Mouse (Mus musculus) heart, postnatal 36 days (tissue): ENCODE data around the gene Ccdc90b. TPM values are rescaled to one million over a fixed set of nuclear protein-coding genes. Genes with fewer than 3 reads are reported as not detected.

Experiments used
- DNase-seq, 2 experiments: peaks; one replicate each; pipeline ENCODE4 v3.0.0; 2021 to 2022
- intact Hi-C: fragments of 180-260 bp; cut with DNase I; formaldehyde crosslinking; loops from one replicate; pipeline ENCODE4 v1.15.1; 2025
- total RNA-seq, 2 experiments: library from RNA; stranded (reverse); gene quantifications; 2 replicates each; pipeline ENCODE4 v1.2.3; 2021

The Ccdc90b gene
- total RNA-seq = 10 to 100 TPM; 38.4 to 39.2 TPM

GRCm38 (mm10) chr7:92560986-92561876 lies at the start of gene Ccdc90b:
TSS of gene Ccdc90b (plus strand) at chr7:92561149.
- DNase-seq = peak; percentile 83 to 93
- intact Hi-C loops = loop anchor here (2.0 to 5.0 kb wide), 3 partner anchors 76 to 312 kb away; partner anchors contain the start of genes Ankrd42 and Rab30

DNA sequence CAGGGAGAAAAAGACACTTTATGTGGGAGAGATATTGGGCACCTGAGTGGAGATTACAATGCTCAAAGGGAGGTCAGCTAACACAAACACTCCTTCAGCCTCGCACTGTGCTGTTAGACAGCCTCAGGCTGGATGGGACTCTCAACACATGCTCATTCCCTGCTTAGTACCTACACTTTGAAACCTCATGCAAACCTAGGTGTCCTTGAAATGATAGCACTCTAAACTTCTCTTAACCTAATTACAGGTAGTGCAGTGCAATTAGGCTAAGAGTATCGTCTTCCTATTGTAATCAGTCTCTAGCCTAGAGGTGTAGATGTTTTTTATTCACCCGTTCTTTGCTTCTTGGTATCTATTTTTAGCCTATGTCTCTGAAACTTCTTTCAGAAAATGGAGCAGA lies 40.6 kb upstream of the Ccdc90b start:
- intact Hi-C loops = no loop called here
- DNase-seq = no peak

- peak; percentile 10 to 16 for DNase-seq
- intact Hi-C loops = no loop called here
Observed at GRCm38 (mm10) chr7:92520820-92521219, 40.1 kb upstream of the Ccdc90b start.

GRCm38 (mm10) chr7:92529245-92529644 lies 31.7 kb upstream of the Ccdc90b start:
- intact Hi-C loops = no loop called here
- DNase-seq = no peak

DNA sequence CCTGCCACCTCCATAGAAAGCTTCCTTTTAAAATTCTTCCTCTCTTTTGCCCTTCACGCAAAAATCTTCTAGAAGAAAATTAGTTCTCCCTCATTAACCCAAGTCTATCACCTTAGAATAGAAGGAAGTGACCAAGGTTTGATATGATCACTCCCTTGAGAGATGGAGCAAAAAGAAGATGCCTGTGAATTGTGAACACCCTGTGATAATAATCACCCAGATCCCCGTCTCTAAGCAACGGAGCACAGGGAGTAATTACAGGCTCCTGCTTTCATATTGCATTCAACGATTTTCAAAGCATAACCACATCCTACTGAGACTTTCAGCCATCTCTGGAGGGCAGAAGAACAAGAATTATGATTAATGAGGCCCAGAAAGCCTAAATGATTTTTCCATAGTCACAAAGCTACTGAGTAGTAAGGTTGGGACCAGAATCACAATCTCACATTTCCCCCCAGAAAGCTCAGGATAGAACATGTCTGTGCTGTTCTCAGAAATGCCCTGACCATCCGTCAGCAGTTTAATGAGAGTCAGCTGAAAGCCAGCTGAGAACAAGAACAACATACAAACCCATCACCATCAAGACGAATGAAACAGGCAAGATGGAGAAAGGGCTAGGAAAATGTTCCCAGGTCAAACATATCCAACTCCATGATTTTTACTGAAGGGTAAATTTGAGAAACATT lies 28.5 kb upstream of the Ccdc90b start:
- no peak for DNase-seq

GRCm38 (mm10) chr7:92546763-92547162 lies 14.2 kb upstream of the Ccdc90b start:
- no peak for DNase-seq
- intact Hi-C loops = loop anchor here (5.0 kb wide), 1 partner anchor 229 kb away; no protein-coding TSS in a partner anchor

More for the DNA sequence above, 28.5 kb upstream of the Ccdc90b start:
- intact Hi-C loops = no loop called here

DNA sequence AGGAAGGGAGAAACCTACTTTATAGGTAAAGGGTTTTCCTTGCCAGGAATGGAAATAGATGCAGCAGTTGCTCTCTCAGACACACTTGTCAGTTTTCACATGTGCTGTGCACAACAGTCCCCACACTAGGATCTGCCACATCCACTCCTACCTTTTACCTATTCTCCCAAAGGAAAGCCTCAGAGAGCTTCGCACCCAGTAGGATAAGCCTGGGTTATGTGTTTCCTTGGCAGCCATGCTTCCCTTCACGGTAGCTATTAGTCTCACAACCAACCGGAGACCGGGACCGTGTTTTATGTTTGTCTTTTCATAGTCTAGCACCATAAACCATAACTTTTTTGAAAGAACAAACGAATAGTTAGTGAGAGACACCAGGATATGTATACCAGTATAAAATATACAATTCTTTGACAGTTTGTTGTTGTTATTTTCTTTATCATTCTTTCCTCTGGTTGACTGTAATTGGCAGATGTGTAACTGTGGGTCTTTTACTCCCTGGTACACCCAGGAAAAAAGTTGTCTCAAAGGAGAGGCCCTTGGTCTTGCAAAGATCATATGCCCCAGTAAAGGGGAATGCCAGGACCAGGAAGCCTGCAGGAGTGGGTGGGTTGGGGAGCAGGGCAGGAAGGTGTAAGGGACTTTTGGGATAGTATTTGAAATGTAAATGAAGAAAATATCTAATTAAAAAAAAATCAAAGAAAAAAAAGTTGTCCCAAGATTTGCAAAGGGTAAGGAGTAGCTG lies 10.5 kb upstream of the Ccdc90b start:
- no peak for DNase-seq
- intact Hi-C loops = loop anchor here (2.0 kb wide), 1 partner anchor 448 kb away; no protein-coding TSS in a partner anchor

- intact Hi-C loops = loop anchor here (2.0 kb wide), 1 partner anchor 448 kb away; no protein-coding TSS in a partner anchor
Observed at GRCm38 (mm10) chr7:92550990-92551392, 10.0 kb upstream of the Ccdc90b start.

GRCm38 (mm10) chr7:92558744-92559143 lies 2.2 kb upstream of the Ccdc90b start:
- intact Hi-C loops = no loop called here
- DNase-seq = no peak

More at GRCm38 (mm10) chr7:92550990-92551392, 10.0 kb upstream of the Ccdc90b start:
- no peak for DNase-seq

DNA sequence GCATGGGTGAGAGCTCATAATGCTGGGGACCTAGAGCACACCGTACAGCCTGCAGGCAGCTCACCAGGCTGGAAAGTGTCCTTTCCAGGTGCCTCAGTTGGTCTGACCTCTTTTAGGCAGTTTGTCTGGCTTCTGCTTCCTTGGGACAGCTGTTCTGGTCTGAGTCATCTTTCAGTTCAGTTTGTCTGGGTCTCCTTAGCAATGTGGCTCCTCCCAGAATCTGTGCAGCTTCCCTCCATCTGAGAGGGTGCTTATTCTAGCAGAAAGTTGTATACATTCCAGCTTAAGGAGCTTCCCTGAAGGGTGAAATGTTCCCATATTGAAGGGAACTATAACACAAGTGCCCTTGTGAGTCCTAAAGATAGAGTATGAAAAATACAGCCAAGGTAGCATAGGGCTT lies 5.8 kb downstream of the Ccdc90b start:
- DNase-seq = no peak
- intact Hi-C loops = loop anchor here (5.0 kb wide), 1 partner anchor 266 kb away; no protein-coding TSS in a partner anchor

GRCm38 (mm10) chr7:92580491-92581207 lies 19.7 kb downstream of the Ccdc90b start:
- intact Hi-C loops = no loop called here
- no peak for DNase-seq

DNA sequence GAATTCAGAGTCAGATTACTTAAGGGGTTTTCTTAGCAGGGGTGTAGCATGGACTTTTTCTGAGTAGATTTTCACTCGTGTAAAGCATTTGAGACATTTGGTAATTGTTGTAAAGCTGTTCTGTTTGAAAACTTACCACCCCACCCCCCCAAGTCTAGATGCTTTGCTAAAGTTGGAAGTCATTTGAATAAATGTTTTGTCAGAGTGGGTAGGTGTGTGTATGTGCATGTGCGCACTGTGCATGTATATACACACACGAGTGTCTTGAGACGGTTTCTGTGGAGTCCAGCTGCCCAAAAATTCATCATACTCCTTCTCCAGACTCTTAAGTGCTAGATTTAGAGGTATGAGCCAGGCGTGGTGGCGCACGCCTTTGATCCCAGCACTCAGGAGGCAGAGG lies 22.6 kb downstream of the Ccdc90b start:
- intact Hi-C loops = no loop called here
- no peak for DNase-seq

DNA sequence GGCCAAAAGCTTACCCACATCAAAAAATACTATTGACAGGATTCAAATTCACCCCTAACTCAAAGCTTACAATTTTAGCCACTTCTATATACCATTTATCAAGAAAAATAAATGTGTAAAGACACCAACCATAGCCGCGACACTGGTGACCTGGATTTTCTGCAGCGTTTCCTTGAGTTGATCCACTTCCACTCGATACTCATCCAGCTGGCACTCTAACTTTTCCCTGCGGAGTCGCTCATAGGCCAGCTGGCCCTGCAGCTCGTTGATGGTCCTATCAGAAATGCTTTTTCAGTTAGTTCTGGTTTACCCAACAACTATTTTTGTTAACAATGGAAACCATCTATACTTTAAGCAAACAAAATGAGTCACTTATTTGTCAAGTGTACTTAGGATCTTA lies 29.0 kb downstream of the Ccdc90b start:
- intact Hi-C loops = no loop called here
- DNase-seq = no peak

DNA sequence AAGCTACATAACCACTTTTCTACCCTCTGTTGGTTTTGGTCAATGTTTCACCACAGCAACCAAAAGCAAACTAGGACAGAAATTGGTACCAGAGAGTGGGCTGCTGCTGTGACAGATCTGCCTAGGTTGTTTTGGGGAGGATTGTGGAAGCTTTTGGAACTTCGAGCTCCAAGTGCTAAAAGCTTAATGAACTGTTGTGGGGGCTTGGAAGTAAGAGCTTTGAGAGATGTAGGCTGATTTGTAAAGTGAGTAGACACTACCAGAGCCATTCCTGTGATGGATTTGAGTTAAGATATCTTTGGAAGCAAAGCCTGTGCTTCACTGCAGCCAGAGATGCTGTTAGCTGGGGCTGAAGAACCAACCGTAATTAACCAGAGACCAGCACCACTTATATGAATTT lies 29.9 kb downstream of the Ccdc90b start:
- DNase-seq = no peak
- intact Hi-C loops = no loop called here

- DNase-seq = no peak
- intact Hi-C loops = no loop called here
Observed at GRCm38 (mm10) chr7:92604961-92605360, 44.0 kb downstream of the Ccdc90b start.

GRCm38 (mm10) chr7:92610830-92611229 lies 49.9 kb downstream of the Ccdc90b start:
- no peak for DNase-seq
- intact Hi-C loops = no loop called here

- intact Hi-C loops = loop anchor here (10.0 kb wide), 1 partner anchor 470 kb away; no protein-coding TSS in a partner anchor
- no peak for DNase-seq
Observed at GRCm38 (mm10) chr7:92624488-92624887, 63.5 kb downstream of the Ccdc90b start.

- peak in 1 of 2 experiments; percentile 13 for DNase-seq
- intact Hi-C loops = loop anchor here (2.0 to 10.0 kb wide), 2 partner anchors 237 to 335 kb away; no protein-coding TSS in a partner anchor
Observed at GRCm38 (mm10) chr7:92630167-92630566, 69.2 kb downstream of the Ccdc90b start.
